Mouse (Mus musculus): ENCODE results near the gene Gm10065. TPM values are rescaled to one million over a fixed set of nuclear protein-coding genes. Genes with fewer than 3 reads are reported as not detected.
A peak's percentile ranks its signal among the peaks of the same experiment; 100 is the strongest.
"Not testable (repeated sequence)": the region's sequence is repeated elsewhere in the genome, so short reads cannot be mapped to it uniquely, and the experiment has no call there.

Gm10065 gene
- polyA plus RNA-seq (2016; fragmentation: Nextera tagmentation; extraction: Ambion mirVana), result not detected in 2 replicates

DNA sequence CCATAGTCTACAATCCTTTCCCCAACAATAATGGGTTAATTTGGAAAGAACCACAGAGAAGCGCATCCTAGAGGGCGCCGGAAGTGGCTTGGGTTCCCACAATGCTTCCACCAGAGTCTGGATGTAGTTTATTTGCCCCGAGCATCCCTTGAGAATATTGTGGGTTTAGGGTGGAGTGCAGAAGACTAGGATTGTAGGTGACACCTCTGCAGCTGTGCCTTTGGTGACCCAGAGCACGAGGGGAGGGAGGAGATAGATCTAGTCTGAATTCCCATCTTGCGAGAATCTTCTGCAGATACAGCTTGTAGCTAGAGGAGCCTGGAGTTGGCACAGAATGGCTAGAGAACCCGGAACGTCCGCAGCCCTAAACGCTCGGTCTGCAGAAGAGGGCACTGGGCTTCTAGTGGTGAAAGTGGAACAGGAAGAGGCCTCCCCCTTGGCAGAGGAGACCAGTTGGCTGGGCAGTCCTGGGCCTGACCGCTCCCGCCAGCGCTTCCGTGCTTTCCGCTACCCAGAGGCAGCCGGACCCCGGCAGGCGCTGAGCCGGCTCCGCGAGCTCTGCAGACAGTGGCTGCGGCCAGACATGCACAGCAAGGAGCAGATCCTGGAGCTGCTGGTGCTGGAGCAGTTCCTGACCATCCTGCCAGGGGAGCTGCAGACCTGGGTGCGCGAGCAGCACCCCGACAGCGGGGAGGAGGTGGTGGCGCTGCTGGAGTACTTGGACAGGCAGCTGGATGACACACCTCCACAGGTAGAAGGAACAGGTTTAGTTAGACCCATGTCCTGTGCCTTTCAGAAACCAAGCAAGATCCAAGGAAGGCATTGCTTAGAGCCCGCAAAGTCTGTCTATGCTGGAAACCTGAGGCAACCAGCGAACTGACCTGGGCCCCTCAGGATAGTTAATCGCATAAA, at the start of gene Gm10065, which contains the start of gene Zkscan4:
Gm10065 (minus strand) TSS at position 683 of the 912 bp plus-strand sequence.
Zkscan4 (plus strand) TSS at position 149 of the 912 bp plus-strand sequence.
- peak within 1 kb of the TSS; percentile 74 for H3K9ac ChIP-seq
- 4% methylated on average over 29 of the region's 31 CpGs for WGBS
- not testable (repeated sequence) for H3K4me1 ChIP-seq; H3K9me3 ChIP-seq; H3K27me3 ChIP-seq; H3K36me3 ChIP-seq (replicated peaks)
- H3K4me2 ChIP-seq, result peak within 1 kb of the TSS; percentile 69
- peak within 1 kb of the TSS; percentile 54 for H3K4me3 ChIP-seq (replicated peaks)
- peak within 1 kb of the TSS; percentile 70; the same call in 1 of the 2 replicates for H3K27ac ChIP-seq
- peak; percentile 89 for ATAC-seq (ENCODE audit: low FRiP score)

DNA sequence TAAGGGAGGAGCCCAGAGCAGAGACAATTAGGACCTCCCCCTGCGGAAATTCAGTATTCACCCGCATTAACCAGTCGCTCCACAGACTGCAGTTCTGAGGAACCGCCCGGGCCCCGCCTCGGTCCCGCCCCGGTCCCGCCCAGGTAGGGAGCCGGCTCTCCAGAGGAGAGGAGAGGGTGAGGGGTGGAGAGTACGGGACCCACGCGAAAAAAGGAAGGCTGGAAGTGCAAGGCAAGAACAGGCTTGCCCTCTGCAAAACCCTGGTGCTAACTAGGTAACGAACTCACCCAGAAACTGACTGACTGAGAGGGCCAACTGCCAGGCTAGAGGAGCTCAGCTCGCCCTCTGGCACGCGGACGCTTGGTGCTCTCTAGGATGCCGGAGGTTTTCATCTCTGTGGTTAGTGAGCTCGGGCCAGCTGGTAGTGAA, 27.0 kb upstream of the Gm10065 start:
- peak; percentile 98 for ATAC-seq (ENCODE audit: low FRiP score)
- H3K4me1 ChIP-seq, result 0 out of 2 replicates have a peak, but pooled peaks cover 3% of the 10 kb centered on the region
- peak overlapping the region; percentile 81 for H3K27ac ChIP-seq
- peak overlapping the region; percentile 53 for H3K4me2 ChIP-seq
- H3K9me3 ChIP-seq, result no peaks in the 10 kb centered on the region
- peak overlapping the region; percentile 65 for H3K4me3 ChIP-seq (replicated peaks)
- peak overlapping the region; percentile 61 for H3K9ac ChIP-seq
- H3K36me3 ChIP-seq (replicated peaks), result no peaks in the 10 kb centered on the region
- under 1% methylated on average over 21 of the region's 21 CpGs for WGBS
- H3K27me3 ChIP-seq, result no peaks in the 10 kb centered on the region

DNA sequence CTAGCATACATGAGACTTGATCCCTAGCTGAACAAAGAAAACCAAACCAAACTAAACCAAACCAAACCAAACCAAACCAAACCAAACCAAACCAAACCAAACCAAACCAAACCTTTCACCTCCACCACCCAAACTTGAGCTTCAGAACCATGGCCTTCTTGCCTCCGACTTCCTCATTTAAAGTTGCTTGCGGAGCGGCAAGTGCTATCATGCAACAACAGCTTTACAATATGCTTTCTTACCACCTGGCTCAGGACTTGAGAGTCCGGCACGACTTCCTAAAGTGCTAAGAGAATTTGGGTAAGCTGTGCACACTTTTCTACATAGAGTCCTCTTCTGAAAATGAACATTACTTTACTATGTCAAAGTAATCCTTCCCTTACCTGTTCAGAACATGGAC, 23.1 kb upstream of the Gm10065 start:
- Histone ChIP-seq H3K27ac (no peak overlapping the region), H3K27me3 (no peaks in the 10 kb centered on the region), H3K9ac (no peak overlapping the region), H3K4me1 (0 out of 2 replicates have a peak, but pooled peaks cover 3% of the 10 kb centered on the region), H3K9me3 (no peaks in the 10 kb centered on the region), H3K4me2 (no peak overlapping the region), H3K36me3 (replicated peaks) (no peaks in the 10 kb centered on the region), H3K4me3 (replicated peaks) (no peak overlapping the region)
- no peak for ATAC-seq (ENCODE audit: low FRiP score)
- 89% methylated on average over 5 of the region's 5 CpGs for WGBS

DNA sequence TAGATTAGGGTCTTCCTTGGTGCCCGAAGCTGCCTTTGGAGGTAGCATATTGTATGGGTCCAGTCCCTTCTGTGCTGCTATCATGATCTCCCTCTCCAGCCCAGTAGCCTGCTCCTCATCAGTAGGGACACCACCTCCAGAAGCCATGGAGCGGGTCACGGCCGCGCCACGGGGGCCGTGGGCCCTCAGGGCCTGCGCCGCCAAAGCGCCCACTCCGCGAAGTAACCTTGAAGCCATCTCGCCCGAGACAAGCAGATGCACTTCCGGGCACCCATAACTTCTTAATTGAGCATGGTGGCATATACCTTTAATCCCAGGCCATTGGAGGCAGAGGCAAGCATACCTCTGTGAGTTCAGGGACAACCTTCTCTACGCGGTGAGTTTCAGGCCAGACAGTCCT, 21.9 kb upstream of the Gm10065 start, which contains the start of gene Gm11273:
Gm11273 (minus strand) TSS at position 237 of the 400 bp plus-strand sequence.
- H3K4me1 ChIP-seq; H3K4me3 ChIP-seq (replicated peaks); H3K9ac ChIP-seq; ATAC-seq (ENCODE audit: low FRiP score); H3K4me2 ChIP-seq; H3K9me3 ChIP-seq; H3K27me3 ChIP-seq; H3K27ac ChIP-seq; H3K36me3 ChIP-seq (replicated peaks): not testable (repeated sequence)
- 92% methylated on average over 17 of the region's 17 CpGs for WGBS

DNA sequence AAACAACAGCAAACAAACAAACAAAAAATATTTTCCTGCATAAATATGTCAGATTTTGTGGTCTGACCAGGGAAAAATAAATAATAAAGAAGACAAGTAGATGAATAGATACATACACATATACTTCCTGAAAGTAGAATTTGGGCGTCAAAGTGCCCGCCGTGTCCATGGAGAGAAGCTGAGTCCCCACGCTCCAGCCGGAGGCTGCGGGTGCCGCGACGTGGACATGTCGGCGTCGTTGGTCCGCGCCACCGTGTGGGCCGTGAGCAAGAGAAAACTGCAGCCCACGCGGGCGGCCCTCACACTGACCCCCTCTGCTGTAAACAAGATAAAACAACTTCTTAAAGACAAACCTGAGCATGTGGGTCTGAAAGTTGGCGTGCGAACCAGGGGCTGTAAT, 15.8 kb upstream of the Gm10065 start, which contains the start of gene AK157302:
AK157302 (plus strand) TSS at position 144 of the 400 bp plus-strand sequence.
- no peaks in the 10 kb centered on the region for H3K4me1 ChIP-seq
- WGBS, result 96% methylated on average over 21 of the region's 21 CpGs
- ATAC-seq (ENCODE audit: low FRiP score), result no peak

DNA sequence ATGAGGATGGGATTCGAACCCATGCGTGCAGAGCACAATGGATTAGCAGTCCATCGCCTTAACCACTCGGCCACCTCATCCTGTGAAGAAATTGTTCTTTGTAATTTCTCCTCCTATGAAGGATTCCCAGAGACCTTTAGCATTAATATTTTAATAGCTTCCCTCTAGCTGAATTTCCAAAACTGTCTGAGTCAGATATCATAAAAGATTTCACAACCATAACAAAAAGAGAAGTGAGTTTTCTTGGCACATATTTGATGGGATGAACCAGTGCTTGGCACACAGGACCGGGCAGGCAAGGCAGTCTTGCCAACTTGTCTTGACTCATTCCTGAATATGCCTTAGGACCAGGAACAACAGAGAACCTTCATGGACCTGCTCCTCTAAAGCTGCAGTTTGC, 13.6 kb upstream of the Gm10065 start:
- Histone ChIP-seq H3K4me3 (replicated peaks) (no peak overlapping the region), H3K9ac (no peak overlapping the region), H3K4me1 (no peaks in the 10 kb centered on the region), H3K9me3 (no peaks in the 10 kb centered on the region), H3K36me3 (replicated peaks) (no peaks in the 10 kb centered on the region), H3K4me2 (no peak overlapping the region), H3K27ac (no peak overlapping the region), H3K27me3 (no peaks in the 10 kb centered on the region)
- WGBS, result 92% methylated on average over 5 of the region's 5 CpGs
- ATAC-seq (ENCODE audit: low FRiP score), result no peak

More for the DNA sequence above, 15.8 kb upstream of the Gm10065 start, which contains the start of gene AK157302:
- Histone ChIP-seq H3K27me3 (no peaks in the 10 kb centered on the region), H3K27ac (no peak within 1 kb of the TSS), H3K4me3 (replicated peaks) (no peak within 1 kb of the TSS), H3K36me3 (replicated peaks) (no peaks in the 10 kb centered on the region), H3K9ac (no peak within 1 kb of the TSS), H3K9me3 (no peaks in the 10 kb centered on the region), H3K4me2 (no peak within 1 kb of the TSS)

DNA sequence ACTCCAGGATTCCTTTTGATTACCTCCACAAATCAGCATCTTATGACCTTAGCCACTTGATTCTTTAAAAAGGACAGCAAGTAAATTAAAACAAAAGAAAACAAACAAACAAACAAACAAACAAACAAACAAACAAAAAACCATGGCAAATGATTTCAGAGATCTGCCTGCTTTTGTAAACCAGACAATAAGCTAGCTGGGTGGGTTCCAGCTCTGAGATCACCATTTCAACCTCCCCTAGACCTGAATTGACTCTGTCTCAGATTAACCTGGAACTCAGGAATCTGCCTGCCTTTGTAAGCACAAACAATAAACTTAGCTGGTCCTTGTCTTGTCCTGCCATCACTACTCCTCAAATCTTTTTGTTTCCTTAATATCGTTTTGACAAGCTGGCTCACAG, 7.6 kb upstream of the Gm10065 start:
- peaks cover 23% of the 10 kb centered on the region for H3K36me3 ChIP-seq (replicated peaks)
- H3K4me3 ChIP-seq (replicated peaks), result no peak overlapping the region
- ATAC-seq (ENCODE audit: low FRiP score), result no peak
- no peaks in the 10 kb centered on the region for H3K27me3 ChIP-seq
- no peak overlapping the region for H3K4me2 ChIP-seq
- H3K9ac ChIP-seq, result no peak overlapping the region
- no peaks in the 10 kb centered on the region for H3K4me1 ChIP-seq
- 94% methylated on average over 1 of the region's 1 CpGs for WGBS
- no peaks in the 10 kb centered on the region for H3K9me3 ChIP-seq
- H3K27ac ChIP-seq, result no peak overlapping the region

DNA sequence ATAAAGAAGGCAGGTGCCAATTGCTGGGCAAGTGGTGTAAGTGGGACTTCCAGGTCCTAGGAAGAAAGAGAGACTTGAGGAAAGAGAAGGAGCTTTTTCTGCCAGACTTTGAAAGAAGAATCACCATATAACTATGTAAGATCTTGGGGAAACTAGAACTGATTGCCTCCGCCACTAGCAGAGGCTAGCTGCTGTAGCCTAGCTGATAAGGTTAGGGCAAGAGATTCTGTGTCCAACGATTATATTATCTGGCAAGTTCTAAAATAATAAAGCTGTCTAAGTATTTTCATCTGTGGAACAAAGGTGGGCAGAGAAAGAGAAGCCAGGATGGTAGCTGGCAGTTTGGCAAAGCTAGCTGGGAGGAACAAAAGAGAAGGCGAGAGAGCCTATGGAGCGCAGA, 6.8 kb downstream of the Gm10065 start:
- no peak overlapping the region for H3K27ac ChIP-seq

GRCm38 (mm10) chr13:21469097-21469496, 10.1 kb downstream of the Gm10065 start:
- WGBS, result 17% methylated on average over 9 of the region's 9 CpGs
- H3K9me3 ChIP-seq, result no peaks in the 10 kb centered on the region
- 0 out of 2 replicates have a peak, but pooled peaks cover 3% of the 10 kb centered on the region for H3K4me1 ChIP-seq
- no peaks in the 10 kb centered on the region for H3K36me3 ChIP-seq (replicated peaks)
- H3K27me3 ChIP-seq, result peaks cover 15% of the 10 kb centered on the region
- peak overlapping the region; percentile 69 for H3K4me2 ChIP-seq
- H3K4me3 ChIP-seq (replicated peaks), result no peak overlapping the region
- H3K27ac ChIP-seq, result no peak overlapping the region
- no peak overlapping the region for H3K9ac ChIP-seq
- no peak for ATAC-seq (ENCODE audit: low FRiP score)

More for the DNA sequence above, 6.8 kb downstream of the Gm10065 start:
- Histone ChIP-seq H3K4me1 (0 out of 2 replicates have a peak, but pooled peaks cover 3% of the 10 kb centered on the region), H3K36me3 (replicated peaks) (no peaks in the 10 kb centered on the region), H3K4me2 (no peak overlapping the region), H3K27me3 (peaks cover 11% of the 10 kb centered on the region), H3K9me3 (no peaks in the 10 kb centered on the region), H3K4me3 (replicated peaks) (no peak overlapping the region), H3K9ac (no peak overlapping the region)
- 28% methylated on average over 4 of the region's 4 CpGs for WGBS
- no peak for ATAC-seq (ENCODE audit: low FRiP score)

- 0 out of 2 replicates have a peak, but pooled peaks cover 3% of the 10 kb centered on the region for H3K4me1 ChIP-seq
- no peaks in the 10 kb centered on the region for H3K9me3 ChIP-seq
- peaks cover 15% of the 10 kb centered on the region for H3K27me3 ChIP-seq
- H3K9ac ChIP-seq, result peak within 1 kb of the TSS; percentile 65
- 1% methylated on average over 54 of the region's 54 CpGs for WGBS
- peak within 1 kb of the TSS; percentile 69 for H3K4me2 ChIP-seq
- peak; percentile 99 for ATAC-seq (ENCODE audit: low FRiP score)
- peak within 1 kb of the TSS; percentile 55 for H3K4me3 ChIP-seq (replicated peaks)
- H3K27ac ChIP-seq, result peak within 1 kb of the TSS; percentile 43; the same call in 1 of the 2 replicates
- H3K36me3 ChIP-seq (replicated peaks), result no peaks in the 10 kb centered on the region
Observed at GRCm38 (mm10) chr13:21468061-21469019, 10.9 kb downstream of the Gm10065 start, which contains the start of gene Nkapl. Gene Nkapl, minus strand, starts transcription at chr13:21468509.

DNA sequence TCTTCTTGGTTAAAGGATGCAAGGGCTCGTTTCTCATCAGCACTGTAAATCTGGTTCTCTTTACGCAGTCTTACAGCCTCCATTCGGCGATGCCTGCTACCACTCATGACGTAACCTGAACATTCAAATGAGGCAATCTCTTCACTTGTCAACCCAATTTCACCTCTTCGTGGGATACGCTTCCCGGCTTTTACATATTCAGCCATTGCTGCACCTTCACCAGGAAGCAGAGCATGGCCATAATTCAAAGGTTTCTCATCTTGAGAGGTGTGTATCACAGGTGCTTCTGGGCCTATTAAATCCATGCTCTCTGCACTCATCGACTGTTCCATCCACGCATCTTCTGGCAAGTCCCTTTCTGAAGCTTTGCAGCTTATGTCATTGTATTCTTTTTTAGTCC, 11.9 kb downstream of the Gm10065 start:
- Histone ChIP-seq H3K4me2 (no peak overlapping the region), H3K4me1 (0 out of 2 replicates have a peak, but pooled peaks cover 3% of the 10 kb centered on the region), H3K9me3 (no peaks in the 10 kb centered on the region), H3K4me3 (replicated peaks) (no peak overlapping the region), H3K27ac (no peak overlapping the region), H3K36me3 (replicated peaks) (no peaks in the 10 kb centered on the region), H3K27me3 (peaks cover 15% of the 10 kb centered on the region), H3K9ac (no peak overlapping the region)
- WGBS, result 87% methylated on average over 10 of the region's 10 CpGs
- ATAC-seq (ENCODE audit: low FRiP score), result no peak

Data from forebrain, embryonic 12.5 days (tissue).